Mouse (Mus musculus): Measurements from ENCODE around the gene Pou2f2. TPM values are rescaled to one million over a fixed set of nuclear protein-coding genes. Genes with fewer than 3 reads are reported as not detected.

Pou2f2 gene
- total and polyA plus RNA-seq, 2 experiments from 2014 or later, result 9.0 to 35.9 TPM

DNA sequence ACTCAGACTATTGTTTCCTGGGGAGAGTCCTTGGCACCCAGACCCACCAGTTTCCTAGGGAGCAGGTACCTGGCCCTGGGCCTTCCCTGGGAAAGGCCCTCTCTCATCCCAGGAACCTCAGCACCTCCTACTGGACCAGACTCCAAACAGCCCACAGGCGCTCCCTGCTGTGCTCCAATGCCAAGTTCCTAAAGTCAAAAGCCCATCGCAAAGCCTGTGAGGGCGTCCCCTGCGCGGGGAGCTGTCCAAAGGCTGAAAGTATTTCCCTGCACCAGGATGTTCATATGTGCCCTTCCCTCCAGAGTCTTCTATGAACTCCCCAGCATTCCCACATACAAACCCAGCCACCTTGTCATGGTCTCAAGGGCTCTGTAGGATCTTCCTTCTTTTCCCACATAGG is 37.8 kb downstream of the Pou2f2 start:
- 14% methylated on average over 5 of the region's 5 CpGs for WGBS
- TF ChIP-seq CTCF (IDR thresholded peaks at IDR 0.05), result no peak
- no peak overlapping the region for H3K4me3 ChIP-seq (ENCODE audit: low read depth, low read length)
- no peaks in the 10 kb centered on the region for H3K9me3 ChIP-seq (ENCODE audit: low read length)
- ATAC-seq (ENCODE audit: low FRiP score), result no peak
- no peaks in the 10 kb centered on the region; the same call in 1 of the 2 replicates for H3K36me3 ChIP-seq (ENCODE audit: insufficient read depth, low read length)
- no peak overlapping the region for H3K4me2 ChIP-seq (ENCODE audit: low read depth, low read length, poor library complexity, severe bottlenecking)
- H3K9ac ChIP-seq (replicated peaks; ENCODE audit: low read length, poor library complexity, severe bottlenecking), result no peak overlapping the region
- no peak for DNase-seq (ENCODE audit: low spot score)
- no peak overlapping the region for H3K27ac ChIP-seq (ENCODE audit: low read depth, low read length)
- H3K4me1 ChIP-seq (ENCODE audit: insufficient read depth, low read length), result no peaks in the 10 kb centered on the region
- no peaks in the 10 kb centered on the region for H3K27me3 ChIP-seq (ENCODE audit: insufficient read depth, low read length)

DNA sequence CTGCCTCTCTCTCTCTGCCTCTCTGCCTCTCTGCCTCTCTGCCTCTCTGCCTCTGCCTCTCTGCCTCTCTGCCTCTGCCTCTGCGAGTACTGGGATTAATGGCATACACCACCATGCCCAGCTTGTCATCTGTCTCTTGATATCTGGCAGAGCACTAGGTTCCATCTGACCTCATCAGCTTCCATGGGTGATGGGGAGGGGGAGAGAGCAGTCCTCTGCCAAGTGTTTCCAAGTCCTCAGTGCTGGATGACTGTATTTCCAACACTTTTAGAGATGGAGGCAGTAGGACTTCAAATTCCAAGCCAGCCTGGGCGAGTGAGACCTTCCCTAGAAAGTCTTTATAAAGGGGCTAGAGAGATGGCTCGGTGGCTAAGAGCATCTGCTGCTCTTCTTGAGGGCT is 42.0 kb downstream of the Pou2f2 start:
- no peak overlapping the region for H3K27ac ChIP-seq (ENCODE audit: low read depth, low read length)
- 51% methylated on average over 3 of the region's 3 CpGs for WGBS
- H3K36me3 ChIP-seq (ENCODE audit: insufficient read depth, low read length), result no peaks in the 10 kb centered on the region
- H3K9ac ChIP-seq (replicated peaks; ENCODE audit: low read length, poor library complexity, severe bottlenecking), result no peak overlapping the region
- no peaks in the 10 kb centered on the region for H3K9me3 ChIP-seq (ENCODE audit: low read length)
- ATAC-seq (ENCODE audit: low FRiP score) (no peak), DNase-seq (ENCODE audit: low spot score) (no peak)
- no peak overlapping the region for H3K4me3 ChIP-seq (ENCODE audit: low read depth, low read length)
- no peaks in the 10 kb centered on the region for H3K27me3 ChIP-seq (ENCODE audit: insufficient read depth, low read length)
- no peak for TF ChIP-seq CTCF (IDR thresholded peaks at IDR 0.05)
- H3K4me1 ChIP-seq (ENCODE audit: insufficient read depth, low read length), result peaks cover 3% of the 10 kb centered on the region; the same call in 1 of the 2 replicates
- H3K4me2 ChIP-seq (ENCODE audit: low read depth, low read length, poor library complexity, severe bottlenecking), result no peak overlapping the region

DNA sequence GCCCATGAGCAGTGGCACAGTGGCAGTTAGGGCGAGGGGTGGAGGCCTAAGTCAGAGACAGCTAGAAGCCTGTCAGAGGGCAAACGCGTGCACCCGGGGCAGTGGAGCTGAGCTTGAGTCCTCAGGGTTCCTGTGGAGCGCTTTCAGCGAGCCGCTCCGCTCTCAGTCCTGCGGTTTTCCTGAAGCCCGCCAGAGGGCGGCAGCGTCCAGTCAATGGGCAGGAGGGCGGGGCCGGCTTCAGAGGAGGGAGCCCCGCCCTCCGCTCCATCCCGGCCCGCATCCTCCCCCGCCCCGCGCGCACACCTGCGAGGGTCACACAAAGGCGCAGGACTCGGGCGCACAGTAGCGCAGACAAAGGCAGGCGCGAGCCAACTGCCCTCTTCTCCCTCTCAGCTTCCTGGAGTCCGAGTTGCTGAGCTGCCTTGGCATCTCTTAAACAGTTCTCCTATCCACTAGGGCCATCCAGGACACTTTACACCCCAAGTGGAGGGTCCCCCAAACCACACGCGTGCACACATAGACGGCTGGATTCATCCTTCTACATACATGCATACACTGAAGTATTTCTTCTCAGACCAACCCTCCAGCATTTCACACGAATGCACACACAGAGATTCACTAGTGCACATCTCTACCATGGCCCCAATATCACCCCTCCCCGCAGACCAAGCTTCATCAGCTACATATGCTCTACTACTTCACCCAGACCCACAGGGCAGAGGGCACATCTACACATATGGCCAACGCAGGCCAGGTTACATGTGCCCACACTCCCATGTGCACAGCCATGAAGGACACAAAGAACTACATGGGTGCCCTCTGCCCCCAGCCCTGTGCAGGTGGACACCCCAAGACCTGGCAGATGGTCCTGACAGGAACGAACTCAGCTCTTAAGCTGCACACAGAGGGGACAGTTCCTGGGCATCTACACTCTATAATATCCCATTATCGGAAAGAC is 46.2 kb downstream of the Pou2f2 start:
- WGBS, result 8% methylated on average over 36 of the region's 38 CpGs
- no peaks in the 10 kb centered on the region for H3K36me3 ChIP-seq (ENCODE audit: insufficient read depth, low read length)
- no peak overlapping the region for H3K27ac ChIP-seq (ENCODE audit: low read depth, low read length)
- peaks cover 3% of the 10 kb centered on the region; the same call in 1 of the 2 replicates for H3K4me1 ChIP-seq (ENCODE audit: insufficient read depth, low read length)
- H3K4me2 ChIP-seq (ENCODE audit: low read depth, low read length, poor library complexity, severe bottlenecking), result peak overlapping the region; percentile 62
- peak overlapping the region; percentile 27; the same call in 1 of the 2 replicates for H3K4me3 ChIP-seq (ENCODE audit: low read depth, low read length)
- no peaks in the 10 kb centered on the region for H3K27me3 ChIP-seq (ENCODE audit: insufficient read depth, low read length)
- H3K9ac ChIP-seq (replicated peaks; ENCODE audit: low read length, poor library complexity, severe bottlenecking), result peak overlapping the region; percentile 33; the same call in 1 of the 2 replicates
- DNase-seq (ENCODE audit: low spot score) (peak; percentile 89), ATAC-seq (ENCODE audit: low FRiP score) (peak; percentile 61)
- peak; percentile 87 for TF ChIP-seq CTCF (IDR thresholded peaks at IDR 0.05)
- H3K9me3 ChIP-seq (ENCODE audit: low read length), result no peaks in the 10 kb centered on the region

DNA sequence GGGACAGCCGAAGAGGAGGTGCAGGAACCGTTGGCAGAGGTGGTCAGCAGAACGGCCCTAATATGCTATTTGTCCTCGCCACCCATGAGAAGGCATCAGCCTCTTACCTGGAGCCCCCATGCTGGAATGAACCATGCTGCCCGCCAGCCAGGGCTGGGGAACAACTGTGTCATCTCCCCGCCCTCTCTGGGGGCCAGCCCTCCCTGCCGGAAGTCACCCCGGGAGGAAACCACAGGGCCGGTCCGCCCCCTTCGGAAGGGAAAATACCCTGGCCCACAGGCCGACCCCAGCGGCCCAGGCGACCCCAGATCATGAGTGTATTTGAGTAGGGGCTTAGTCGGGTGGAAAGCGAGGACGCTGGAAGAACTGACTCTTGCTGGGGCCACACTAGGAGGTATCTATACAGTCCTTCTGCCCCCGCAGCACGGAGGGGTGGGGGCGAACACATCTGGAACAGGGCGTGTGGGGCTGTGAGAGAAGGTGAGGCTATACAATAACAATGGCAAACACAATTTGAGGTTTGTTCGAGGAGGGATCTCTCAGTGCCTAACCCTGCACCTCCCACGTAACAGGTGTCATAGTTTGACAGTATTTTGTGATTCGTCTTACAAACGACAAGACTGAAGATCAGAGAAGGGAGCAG is 47.1 kb downstream of the Pou2f2 start:
- Histone ChIP-seq H3K4me2 (ENCODE audit: low read depth, low read length, poor library complexity, severe bottlenecking) (no peak overlapping the region; the same call in 1 of the 2 replicates), H3K4me3 (ENCODE audit: low read depth, low read length) (no peak overlapping the region), H3K9ac (replicated peaks; ENCODE audit: low read length, poor library complexity, severe bottlenecking) (0 out of 2 replicates have a peak overlapping the region, but pooled peaks have one; percentile 24), H3K27me3 (ENCODE audit: insufficient read depth, low read length) (no peaks in the 10 kb centered on the region), H3K4me1 (ENCODE audit: insufficient read depth, low read length) (peaks cover 3% of the 10 kb centered on the region; the same call in 1 of the 2 replicates), H3K27ac (ENCODE audit: low read depth, low read length) (no peak overlapping the region), H3K36me3 (ENCODE audit: insufficient read depth, low read length) (no peaks in the 10 kb centered on the region), H3K9me3 (ENCODE audit: low read length) (no peaks in the 10 kb centered on the region)
- ATAC-seq (ENCODE audit: low FRiP score) (peak; percentile 8; the same call in 1 of the 2 replicates), DNase-seq (ENCODE audit: low spot score) (no peak)
- 10% methylated on average over 24 of the region's 25 CpGs for WGBS
- no peak for TF ChIP-seq CTCF (IDR thresholded peaks at IDR 0.05)

DNA sequence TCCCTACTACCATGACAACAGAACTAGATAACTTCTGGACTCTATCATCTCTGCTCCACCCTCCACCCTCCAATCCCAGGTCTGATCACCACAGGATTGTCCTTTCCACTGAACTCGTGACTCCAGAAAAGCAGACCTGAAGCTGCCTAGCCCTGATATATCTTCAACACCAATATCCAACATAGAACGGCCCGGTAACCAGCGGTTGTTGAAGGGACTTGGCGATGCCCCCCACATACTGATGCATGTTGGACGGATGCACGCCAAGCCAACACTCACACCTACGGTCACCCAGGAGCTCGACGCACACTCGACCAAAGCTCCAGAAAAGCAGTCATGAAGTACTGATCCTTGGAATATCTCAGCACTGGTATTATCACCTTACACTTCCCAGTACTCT is 48.3 kb downstream of the Pou2f2 start:
- no peaks in the 10 kb centered on the region for H3K27me3 ChIP-seq (ENCODE audit: insufficient read depth, low read length)
- no peak overlapping the region for H3K27ac ChIP-seq (ENCODE audit: low read depth, low read length)
- DNase-seq (ENCODE audit: low spot score), result no peak
- TF ChIP-seq CTCF (IDR thresholded peaks at IDR 0.05), result no peak
- no peaks in the 10 kb centered on the region for H3K36me3 ChIP-seq (ENCODE audit: insufficient read depth, low read length)
- WGBS, result 90% methylated on average over 11 of the region's 11 CpGs
- H3K4me2 ChIP-seq (ENCODE audit: low read depth, low read length, poor library complexity, severe bottlenecking), result no peak overlapping the region
- H3K9ac ChIP-seq (replicated peaks; ENCODE audit: low read length, poor library complexity, severe bottlenecking), result no peak overlapping the region
- H3K4me1 ChIP-seq (ENCODE audit: insufficient read depth, low read length), result peaks cover 3% of the 10 kb centered on the region; the same call in 1 of the 2 replicates
- H3K9me3 ChIP-seq (ENCODE audit: low read length), result no peaks in the 10 kb centered on the region
- ATAC-seq (ENCODE audit: low FRiP score), result no peak
- H3K4me3 ChIP-seq (ENCODE audit: low read depth, low read length), result no peak overlapping the region
